Comparison of ENCODE assay signal across 9 mouse cellular contexts in genomic region chr13:63304799-63305159, GRCm38 (mm10).
A peak's percentile ranks its signal among the peaks of the same experiment; 100 is the strongest.
DNase-seq lines count a peak whose midpoint lies in the region; ATAC-seq and TF ChIP-seq lines count a peak whose summit lies in the region.
"Had no signal": no experiment of that assay in that cellular context is flagged by ENCODE, and none has a peak within 500 bp of the region (broad histone marks: within the 10 kb centered on the region; RNA-seq: fewer than 3 reads in every experiment).

No protein-coding gene starts in this region.

- TF ChIP-seq CTCF in hindbrain, postnatal 0 days (IDR thresholded peaks at IDR 0.05; ENCODE audit: low read depth): no peak

- intact Hi-C loops in left cerebral cortex, postnatal 4 days (cut with DNase I): no loop called here

- H3K27me3 ChIP-seq in hindbrain, embryonic 13.5 days: no peaks in the 10 kb centered on the region
- H3K27me3 ChIP-seq in hindbrain, postnatal 0 days (ENCODE audit: insufficient read depth, low read length): no peaks in the 10 kb centered on the region
- no peaks in the 10 kb centered on the region for H3K27me3 ChIP-seq in limb, embryonic 15.5 days
- H3K27me3 ChIP-seq: megakaryocyte, embryonic 14.5 days had no signal

- 50% methylated on average over 3 of the region's 3 CpGs for WGBS in hindbrain, embryonic 13.5 days
- WGBS in hindbrain, postnatal 0 days: 49% methylated on average over 3 of the region's 3 CpGs
- WGBS in limb, embryonic 15.5 days: 41% methylated on average over 3 of the region's 3 CpGs

- H3K27ac ChIP-seq in hindbrain, embryonic 13.5 days: peak overlapping the region; percentile 52; the same call in 1 of the 2 replicates
- H3K27ac ChIP-seq in hindbrain, postnatal 0 days: no peak overlapping the region
- peak overlapping the region; percentile 75 for H3K27ac ChIP-seq in limb, embryonic 15.5 days

- ATAC-seq in hindbrain, embryonic 13.5 days (ENCODE audit: low FRiP score): no peak
- no peak for ATAC-seq in hindbrain, postnatal 0 days
- ATAC-seq in limb, embryonic 15.5 days (ENCODE audit: insufficient number of reproducible peaks, low FRiP score, low TSS enrichment, low read depth): no peak

- H3K9me3 ChIP-seq in hindbrain, embryonic 13.5 days: no peaks in the 10 kb centered on the region
- H3K9me3 ChIP-seq in hindbrain, postnatal 0 days (ENCODE audit: low read length): no peaks in the 10 kb centered on the region
- H3K9me3 ChIP-seq in limb, embryonic 15.5 days: no peaks in the 10 kb centered on the region
- H3K9me3 ChIP-seq: megakaryocyte, embryonic 14.5 days had no signal

- H3K4me1 ChIP-seq in hindbrain, embryonic 13.5 days (replicated peaks): peaks cover 35% of the 10 kb centered on the region
- no peaks in the 10 kb centered on the region for H3K4me1 ChIP-seq in hindbrain, postnatal 0 days (ENCODE audit: insufficient read depth, low read length)
- H3K4me1 ChIP-seq in limb, embryonic 15.5 days: peaks cover 56% of the 10 kb centered on the region

- H3K4me3 ChIP-seq in hindbrain, embryonic 13.5 days: no peak overlapping the region
- no peak overlapping the region for H3K4me3 ChIP-seq in hindbrain, postnatal 0 days (ENCODE audit: low read length)
- H3K4me3 ChIP-seq in limb, embryonic 15.5 days: no peak overlapping the region
- H3K4me3 ChIP-seq: megakaryocyte, embryonic 14.5 days had no signal

- H3K9ac ChIP-seq in hindbrain, embryonic 13.5 days: peak overlapping the region; percentile 53
- H3K9ac ChIP-seq in hindbrain, postnatal 0 days (replicated peaks; ENCODE audit: low read length): no peak overlapping the region
- no peak overlapping the region for H3K9ac ChIP-seq in limb, embryonic 15.5 days
- H3K9ac ChIP-seq: liver, postnatal 0 days had no signal

- no peak for DNase-seq in hindbrain, postnatal 0 days (ENCODE audit: low spot score)
- peak; percentile 47 for DNase-seq in 3T3-L1 (ENCODE audit: low read depth, low spot score)
- DNase-seq in NIH3T3 (ENCODE audit: low read depth): peak; percentile 19
- DNase-seq in left cerebral cortex, postnatal 4 days: no peak
- DNase-seq in layer of hippocampus, adult 8-10 months (ENCODE audit: low spot score in 2 of 2): no peak
- DNase-seq: liver, postnatal 0 days had no signal

- H3K36me3 ChIP-seq in hindbrain, embryonic 13.5 days: peaks cover 51% of the 10 kb centered on the region
- peaks cover 12% of the 10 kb centered on the region for H3K36me3 ChIP-seq in hindbrain, postnatal 0 days (ENCODE audit: insufficient read depth, low read length)
- peaks cover 66% of the 10 kb centered on the region for H3K36me3 ChIP-seq in limb, embryonic 15.5 days

- no peak overlapping the region for H3K4me2 ChIP-seq in hindbrain, embryonic 13.5 days
- no peak overlapping the region for H3K4me2 ChIP-seq in hindbrain, postnatal 0 days (ENCODE audit: low read depth, low read length)
- H3K4me2 ChIP-seq in limb, embryonic 15.5 days: no peak overlapping the region

Comparison
In these comparisons a context has a peak if more than half of its experiments do, and no peak if none do; other contexts are left out.
1. DNase-seq: peak in 3T3-L1 (single experiment) and NIH3T3 (single experiment); none in hindbrain, postnatal 0 days (single experiment), left cerebral cortex, postnatal 4 days (single experiment) and layer of hippocampus, adult 8-10 months (0 of 2).